Mouse (Mus musculus): ENCODE results near the gene Fbxw9. TPM values are rescaled to one million over a fixed set of nuclear protein-coding genes. Genes with fewer than 3 reads are reported as not detected.
A peak's percentile ranks its signal among the peaks of the same experiment; 100 is the strongest.
"Not testable (repeated sequence)": the region's sequence is repeated elsewhere in the genome, so short reads cannot be mapped to it uniquely, and the experiment has no call there.

Fbxw9 gene
- polyA plus RNA-seq, 1 experiment: 14.3 TPM

DNA sequence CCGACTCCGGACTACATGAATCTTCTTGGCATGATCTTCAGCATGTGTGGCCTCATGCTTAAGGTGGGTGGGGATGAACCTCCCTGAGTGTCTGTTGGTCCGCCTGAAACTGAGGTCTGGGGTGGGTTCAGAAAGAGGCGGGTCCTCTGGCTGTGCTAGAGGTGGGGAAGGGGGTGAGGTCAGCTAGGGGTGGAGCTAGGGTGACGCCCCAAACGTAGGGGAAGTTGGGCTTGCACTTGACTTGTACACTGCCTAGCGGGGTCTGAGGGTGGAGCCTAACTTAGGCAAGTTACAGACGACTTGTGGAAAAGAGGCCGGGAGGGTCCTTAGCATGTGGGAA lies 21.3 kb downstream of the Fbxw9 start, which contains the start of gene Wdr83:
TSS of gene Wdr83 (minus strand) at position 91 of the 340 bp plus-strand sequence.
- Histone ChIP-seq H3K4me1 (ENCODE audit: control insufficient read depth, insufficient read depth, low read length) (no peaks in the 10 kb centered on the region; the same call in 1 of the 2 replicates), H3K27ac (ENCODE audit: control insufficient read depth, insufficient read depth, low read depth, low read length, poor library complexity) (peak within 1 kb of the TSS; percentile 88), H3K4me3 (replicated peaks; ENCODE audit: control insufficient read depth, low read depth, low read length) (peak within 1 kb of the TSS; percentile 94)
- WGBS: 0% methylated on average over 9 of the region's 9 CpGs
- TF ChIP-seq CTCF (IDR thresholded peaks at IDR 0.05; ENCODE audit: control insufficient read depth, insufficient read depth, low read length): no peak
- TF ChIP-seq POLR2A (IDR thresholded peaks at IDR 0.05; ENCODE audit: borderline replicate concordance, control insufficient read depth, low read depth, low read length): no peak

DNA sequence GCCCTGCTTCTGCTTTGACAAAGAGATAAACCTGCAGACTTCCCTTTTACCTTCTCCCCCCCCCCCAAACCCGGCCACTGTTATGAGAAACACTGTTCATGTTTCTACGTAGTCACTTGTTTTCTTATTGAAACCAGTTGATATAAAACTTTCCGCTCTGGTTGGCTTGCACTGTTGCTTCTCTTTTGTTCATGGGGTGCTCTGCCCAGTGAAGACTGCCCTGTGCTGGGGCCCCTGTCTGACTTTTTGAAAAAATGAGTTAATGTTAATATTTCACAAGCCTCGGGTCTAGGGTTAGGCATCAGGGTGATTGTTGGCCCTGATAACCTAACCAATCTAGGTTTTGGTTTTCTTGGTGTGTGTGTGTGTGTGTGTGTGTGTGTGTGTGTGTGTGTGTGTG lies 22.3 kb downstream of the Fbxw9 start:
- H3K27ac ChIP-seq (ENCODE audit: control insufficient read depth, insufficient read depth, low read depth, low read length, poor library complexity): peak overlapping the region; percentile 88
- H3K4me3 ChIP-seq (replicated peaks; ENCODE audit: control insufficient read depth, low read depth, low read length); H3K4me1 ChIP-seq (ENCODE audit: control insufficient read depth, insufficient read depth, low read length): not testable (repeated sequence)
- 17% methylated on average over 4 of the region's 4 CpGs for WGBS

GRCm38 (mm10) chr8:85083108-85083813 lies 23.4 kb downstream of the Fbxw9 start, which contains the start of gene Man2b1:
Man2b1 (plus strand) TSS chr8:85083270.
- Histone ChIP-seq H3K4me3 (replicated peaks; ENCODE audit: control insufficient read depth, low read depth, low read length) (peak within 1 kb of the TSS; percentile 91), H3K27ac (ENCODE audit: control insufficient read depth, insufficient read depth, low read depth, low read length, poor library complexity) (peak within 1 kb of the TSS; percentile 82), H3K4me1 (ENCODE audit: control insufficient read depth, insufficient read depth, low read length) (no peaks in the 10 kb centered on the region; the same call in 1 of the 2 replicates)
- WGBS: under 1% methylated on average over 30 of the region's 30 CpGs
- TF ChIP-seq CTCF (IDR thresholded peaks at IDR 0.05; ENCODE audit: control insufficient read depth, insufficient read depth, low read length): no peak; the same call in 1 of the 2 replicates
- peak; percentile 93 for TF ChIP-seq POLR2A (IDR thresholded peaks at IDR 0.05; ENCODE audit: borderline replicate concordance, control insufficient read depth, low read depth, low read length)

DNA sequence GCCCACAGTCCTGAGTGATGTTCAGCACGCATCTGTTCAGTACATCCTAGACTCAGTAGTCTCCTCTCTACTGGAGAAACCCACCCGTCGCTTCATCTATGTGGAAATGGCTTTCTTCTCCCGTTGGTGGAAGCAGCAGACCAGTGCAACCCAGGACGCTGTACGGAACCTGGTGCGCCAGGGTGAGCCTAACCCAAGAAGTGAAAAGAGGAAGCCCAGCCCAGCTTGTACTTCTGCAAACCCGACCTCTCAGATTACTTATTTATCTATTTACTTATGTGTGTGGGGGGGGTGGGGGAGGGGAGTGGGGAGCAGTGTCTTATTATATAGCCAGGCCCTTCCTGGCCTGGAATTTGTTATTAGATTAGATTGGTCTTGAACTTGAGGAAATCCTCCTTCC lies 24.8 kb downstream of the Fbxw9 start:
- Histone ChIP-seq H3K4me3 (replicated peaks; ENCODE audit: control insufficient read depth, low read depth, low read length) (peak overlapping the region; percentile 91), H3K4me1 (ENCODE audit: control insufficient read depth, insufficient read depth, low read length) (no peaks in the 10 kb centered on the region; the same call in 1 of the 2 replicates), H3K27ac (ENCODE audit: control insufficient read depth, insufficient read depth, low read depth, low read length, poor library complexity) (peak overlapping the region; percentile 58; the same call in 1 of the 2 replicates)
- WGBS: 12% methylated on average over 8 of the region's 8 CpGs
- no peak for TF ChIP-seq CTCF (IDR thresholded peaks at IDR 0.05; ENCODE audit: control insufficient read depth, insufficient read depth, low read length)
- TF ChIP-seq POLR2A (IDR thresholded peaks at IDR 0.05; ENCODE audit: borderline replicate concordance, control insufficient read depth, low read depth, low read length): no peak

DNA sequence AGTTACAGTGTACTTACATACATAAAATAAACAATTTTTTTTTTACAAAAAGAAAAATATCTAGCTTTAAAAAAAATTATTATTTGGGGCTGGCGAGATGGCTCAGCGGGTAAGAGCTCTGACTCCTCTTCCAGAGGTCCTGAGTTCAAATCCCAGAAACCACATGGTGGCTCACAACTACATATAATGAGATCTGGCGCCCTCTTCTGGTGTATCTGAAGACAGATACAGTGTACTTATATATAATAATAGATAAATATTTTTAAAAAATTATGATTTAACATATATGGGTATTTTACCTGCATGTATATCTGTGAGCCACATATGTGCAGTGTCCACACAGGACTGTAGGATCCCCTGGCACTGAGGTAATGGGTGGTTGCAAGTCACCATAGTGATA lies 26.4 kb downstream of the Fbxw9 start:
- H3K27ac ChIP-seq (ENCODE audit: control insufficient read depth, insufficient read depth, low read depth, low read length, poor library complexity): no peak overlapping the region
- no peaks in the 10 kb centered on the region; the same call in 1 of the 2 replicates for H3K4me1 ChIP-seq (ENCODE audit: control insufficient read depth, insufficient read depth, low read length)
- no peak overlapping the region for H3K4me3 ChIP-seq (replicated peaks; ENCODE audit: control insufficient read depth, low read depth, low read length)
- TF ChIP-seq CTCF (IDR thresholded peaks at IDR 0.05; ENCODE audit: control insufficient read depth, insufficient read depth, low read length) (0 out of 2 replicates have a peak, but pooled peaks have one; percentile 4), POLR2A (IDR thresholded peaks at IDR 0.05; ENCODE audit: borderline replicate concordance, control insufficient read depth, low read depth, low read length) (no peak)
- 71% methylated on average over 3 of the region's 3 CpGs for WGBS

- TF ChIP-seq POLR2A (IDR thresholded peaks at IDR 0.05; ENCODE audit: borderline replicate concordance, control insufficient read depth, low read depth, low read length): no peak
- no peak for TF ChIP-seq CTCF (IDR thresholded peaks at IDR 0.05; ENCODE audit: control insufficient read depth, insufficient read depth, low read length)
- H3K27ac ChIP-seq (ENCODE audit: control insufficient read depth, insufficient read depth, low read depth, low read length, poor library complexity): no peak overlapping the region
- H3K4me3 ChIP-seq (replicated peaks; ENCODE audit: control insufficient read depth, low read depth, low read length): no peak overlapping the region
- H3K4me1 ChIP-seq (ENCODE audit: control insufficient read depth, insufficient read depth, low read length): no peaks in the 10 kb centered on the region; the same call in 1 of the 2 replicates
- 69% methylated on average over 2 of the region's 2 CpGs for WGBS
Observed at GRCm38 (mm10) chr8:85088771-85089170, 28.9 kb downstream of the Fbxw9 start.

DNA sequence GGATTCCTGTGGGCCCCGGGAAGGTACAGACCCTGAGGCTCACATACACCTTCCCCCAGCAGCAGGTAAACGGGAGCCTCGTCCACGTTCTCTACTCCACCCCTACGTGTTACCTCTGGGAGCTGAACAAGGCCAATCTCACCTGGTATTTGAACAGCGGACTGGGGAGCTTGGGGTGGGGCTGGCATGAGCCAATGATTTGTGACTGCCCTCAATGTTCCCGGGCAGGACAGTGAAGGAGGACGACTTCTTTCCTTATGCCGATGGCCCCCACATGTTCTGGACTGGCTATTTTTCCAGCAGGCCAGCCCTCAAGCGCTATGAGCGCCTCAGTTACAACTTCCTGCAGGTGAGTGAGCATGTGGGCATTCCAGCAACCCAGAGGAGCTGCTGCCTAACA lies 31.0 kb downstream of the Fbxw9 start:
- 87% methylated on average over 11 of the region's 11 CpGs for WGBS
- H3K27ac ChIP-seq (ENCODE audit: control insufficient read depth, insufficient read depth, low read depth, low read length, poor library complexity): no peak overlapping the region
- TF ChIP-seq POLR2A (IDR thresholded peaks at IDR 0.05; ENCODE audit: borderline replicate concordance, control insufficient read depth, low read depth, low read length) (no peak), CTCF (IDR thresholded peaks at IDR 0.05; ENCODE audit: control insufficient read depth, insufficient read depth, low read length) (no peak)
- no peaks in the 10 kb centered on the region for H3K4me1 ChIP-seq (ENCODE audit: control insufficient read depth, insufficient read depth, low read length)
- H3K4me3 ChIP-seq (replicated peaks; ENCODE audit: control insufficient read depth, low read depth, low read length): no peak overlapping the region

DNA sequence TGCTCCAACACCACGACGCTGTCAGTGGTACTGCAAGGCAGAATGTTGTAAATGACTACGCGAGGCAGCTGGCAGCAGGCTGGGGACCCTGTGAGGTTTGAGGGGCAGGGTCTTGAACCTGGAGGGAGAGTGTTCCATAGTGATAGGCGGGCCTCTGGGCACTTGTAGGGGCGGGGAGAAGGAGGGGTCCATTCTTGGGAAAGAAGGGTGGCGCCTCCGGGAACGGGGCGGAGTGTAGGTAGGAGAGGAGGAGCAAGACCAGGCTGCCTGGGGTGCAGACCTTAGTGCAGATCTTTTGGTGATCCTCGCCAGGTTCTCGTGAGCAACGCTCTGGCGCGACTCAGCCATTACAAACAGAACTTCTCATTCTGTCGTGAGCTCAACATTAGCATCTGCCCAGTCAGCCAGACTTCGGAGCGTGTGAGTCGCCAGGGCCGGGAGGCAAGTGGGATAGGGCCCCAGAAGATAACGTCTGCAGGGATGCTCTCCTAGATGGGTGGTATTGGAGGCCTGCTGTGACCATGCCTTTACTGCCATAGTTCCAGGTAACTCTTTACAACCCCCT lies 31.8 kb downstream of the Fbxw9 start:
- Histone ChIP-seq H3K4me3 (replicated peaks; ENCODE audit: control insufficient read depth, low read depth, low read length) (no peak overlapping the region), H3K4me1 (ENCODE audit: control insufficient read depth, insufficient read depth, low read length) (no peaks in the 10 kb centered on the region), H3K27ac (ENCODE audit: control insufficient read depth, insufficient read depth, low read depth, low read length, poor library complexity) (no peak overlapping the region)
- WGBS: 87% methylated on average over 21 of the region's 21 CpGs
- TF ChIP-seq CTCF (IDR thresholded peaks at IDR 0.05; ENCODE audit: control insufficient read depth, insufficient read depth, low read length): no peak
- TF ChIP-seq POLR2A (IDR thresholded peaks at IDR 0.05; ENCODE audit: borderline replicate concordance, control insufficient read depth, low read depth, low read length): no peak

All from bone marrow, adult 2 months (tissue).